Mouse (Mus musculus): ENCODE results near the gene Mrrf.

DNA sequence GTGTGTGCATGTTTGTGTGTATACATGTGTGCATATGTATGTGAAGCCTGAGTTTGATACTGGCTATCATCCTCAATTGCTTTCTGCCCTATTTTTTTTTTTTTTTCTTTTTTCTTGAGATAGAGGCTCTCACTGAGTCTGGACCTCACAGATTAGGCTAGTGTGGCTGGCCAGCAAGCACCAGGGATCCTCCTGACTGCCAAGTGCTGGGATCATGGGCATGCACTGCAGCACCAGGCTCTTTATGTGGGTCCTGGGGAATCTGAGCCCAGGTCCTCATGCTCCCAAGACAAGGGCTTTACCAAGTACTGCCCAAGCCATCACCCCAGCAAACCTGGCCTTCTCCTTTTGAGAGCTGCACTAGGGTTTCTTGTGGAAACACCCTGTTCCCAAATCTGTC, 87.2 kb downstream of the Mrrf start:
- TF ChIP-seq CTCF (conservative IDR thresholded peaks at IDR 0.05; ENCODE audit: low read length) (no peak), NANOG (IDR thresholded peaks at IDR 0.05; ENCODE audit: borderline replicate concordance, low read length) (no peak), POU5F1 (IDR thresholded peaks at IDR 0.05; ENCODE audit: borderline replicate concordance, low read length) (no peak)
